Mouse (Mus musculus) spleen, adult 2 months (tissue): ENCODE measurements around the gene Ugt1a7c.

Source experiments
- CTCF ChIP-seq: fragments of 200-500 bp; IDR thresholded peaks from 2 replicates; pipeline ENCODE4 v1.5.1; 2011; ENCODE audit warnings: mild to moderate bottlenecking, inconsistent platforms; ENCODE audit not compliant: insufficient read depth, insufficient read length, insufficient replicate concordance; ENCODE audit errors: extremely low read depth
- POLR2A ChIP-seq: fragments of 200-500 bp; IDR thresholded peaks from 2 replicates; pipeline ENCODE4 v1.6.1; 2011; ENCODE audit warnings: low read depth, low read length, inconsistent platforms

GRCm38 (mm10) chr1:88266123-88266522 lies 171.3 kb downstream of the Ugt1a7c start:
- TF ChIP-seq POLR2A (no peak), CTCF (no peak)
